Mouse (Mus musculus): Measurements from ENCODE around the gene Slc5a4b.
"Not testable (repeated sequence)": the region's sequence is repeated elsewhere in the genome, so short reads cannot be mapped to it uniquely, and the experiment has no call there.

Slc5a4b gene

GRCm38 (mm10) chr10:76110861-76111260 is at the start of gene Slc5a4b:
Slc5a4b (minus strand) TSS chr10:76110961.
- no peak for DNase-seq (ENCODE audit: extremely low spot score, low spot score)

- no peak for DNase-seq (ENCODE audit: extremely low spot score, low spot score)
These were observed 47.2 kb upstream of the Slc5a4b start for GRCm38 (mm10) chr10:76158009-76158408.

GRCm38 (mm10) chr10:76157528-76157927 is 46.8 kb upstream of the Slc5a4b start:
- DNase-seq (ENCODE audit: extremely low spot score, low spot score) = no peak

- no peak for DNase-seq (ENCODE audit: extremely low spot score, low spot score)
These were observed 45.1 kb upstream of the Slc5a4b start for GRCm38 (mm10) chr10:76155911-76156310.

- DNase-seq (ENCODE audit: extremely low spot score, low spot score) = no peak
These were observed 36.5 kb upstream of the Slc5a4b start, which contains the start of gene Slc5a4a for GRCm38 (mm10) chr10:76147278-76147677. Slc5a4a (plus strand) TSS chr10:76147451.

- DNase-seq (ENCODE audit: extremely low spot score, low spot score) = no peak
These were observed 36.1 kb upstream of the Slc5a4b start for GRCm38 (mm10) chr10:76146846-76147245.

GRCm38 (mm10) chr10:76136318-76136717 is 25.6 kb upstream of the Slc5a4b start:
- no peak for DNase-seq (ENCODE audit: extremely low spot score, low spot score)

GRCm38 (mm10) chr10:76132506-76132905 is 21.7 kb upstream of the Slc5a4b start:
- DNase-seq (ENCODE audit: extremely low spot score, low spot score) = no peak

GRCm38 (mm10) chr10:76121495-76121894 is 10.7 kb upstream of the Slc5a4b start:
- DNase-seq (ENCODE audit: extremely low spot score, low spot score) = no peak

- no peak for DNase-seq (ENCODE audit: extremely low spot score, low spot score)
These were observed 9.5 kb upstream of the Slc5a4b start for GRCm38 (mm10) chr10:76120124-76120711.

- no peak for DNase-seq (ENCODE audit: extremely low spot score, low spot score)
These were observed 8.0 kb upstream of the Slc5a4b start for GRCm38 (mm10) chr10:76118741-76119140.

- peak; percentile 41 for DNase-seq (ENCODE audit: extremely low spot score, low spot score)
These were observed 7.2 kb upstream of the Slc5a4b start for GRCm38 (mm10) chr10:76117966-76118365.

GRCm38 (mm10) chr10:76097368-76097767 is 13.4 kb downstream of the Slc5a4b start:
- DNase-seq (ENCODE audit: extremely low spot score, low spot score) = no peak

- no peak for DNase-seq (ENCODE audit: extremely low spot score, low spot score)
These were observed 14.2 kb downstream of the Slc5a4b start for GRCm38 (mm10) chr10:76096580-76096979.

- not testable (repeated sequence) for DNase-seq (ENCODE audit: extremely low spot score, low spot score)
These were observed 33.8 kb downstream of the Slc5a4b start for GRCm38 (mm10) chr10:76077008-76077407.

GRCm38 (mm10) chr10:76072080-76072479 is 38.7 kb downstream of the Slc5a4b start:
- not testable (repeated sequence) for DNase-seq (ENCODE audit: extremely low spot score, low spot score)

GRCm38 (mm10) chr10:76067674-76068613 is 42.8 kb downstream of the Slc5a4b start:
- no peak for DNase-seq (ENCODE audit: extremely low spot score, low spot score)

GRCm38 (mm10) chr10:76062439-76062838 is 48.3 kb downstream of the Slc5a4b start:
- DNase-seq (ENCODE audit: extremely low spot score, low spot score) = no peak

GRCm38 (mm10) chr10:76051860-76052259 is 58.9 kb downstream of the Slc5a4b start:
- DNase-seq (ENCODE audit: extremely low spot score, low spot score) = no peak

- no peak for DNase-seq (ENCODE audit: extremely low spot score, low spot score)
These were observed 61.8 kb downstream of the Slc5a4b start for GRCm38 (mm10) chr10:76048967-76049366.

- DNase-seq (ENCODE audit: extremely low spot score, low spot score) = no peak
These were observed 63.4 kb downstream of the Slc5a4b start for GRCm38 (mm10) chr10:76047182-76047869.

- DNase-seq (ENCODE audit: extremely low spot score, low spot score) = no peak
These were observed 64.0 kb downstream of the Slc5a4b start for GRCm38 (mm10) chr10:76046754-76047153.

Data from neural tube, embryonic 10.5 days (tissue).